In genomic region chr5:124240841-124241685, GRCm38 (mm10) we compare ENCODE assay signal across 8 mouse cellular contexts. TPM values are rescaled to one million over a fixed set of nuclear protein-coding genes. Genes with fewer than 3 reads are reported as not detected.
DNase-seq lines count a peak whose midpoint lies in the region; ATAC-seq and TF ChIP-seq lines count a peak whose summit lies in the region.

No protein-coding gene starts in this region.

- H3K27ac ChIP-seq in liver, postnatal 0 days (ENCODE audit: low read depth): peak overlapping the region; percentile 29; the same call in 1 of the 2 replicates
- H3K27ac ChIP-seq in forebrain, embryonic 15.5 days (replicated peaks): peak overlapping the region; percentile 41
- peak overlapping the region; percentile 31; the same call in 1 of the 2 replicates for H3K27ac ChIP-seq in kidney, postnatal 0 days

- 54% methylated on average over 22 of the region's 22 CpGs for WGBS in liver, postnatal 0 days (ENCODE audit: insufficient replicate concordance)
- 22% methylated on average over 22 of the region's 22 CpGs for WGBS in forebrain, embryonic 15.5 days
- WGBS in kidney, postnatal 0 days: 20% methylated on average over 22 of the region's 22 CpGs

- DNase-seq in liver, postnatal 0 days: no peak
- no peak for DNase-seq in liver
- peak; percentile 66 for DNase-seq in kidney, postnatal 0 days (ENCODE audit: low spot score)
- peak; percentile 46 for DNase-seq in retina, adult 2 months (ENCODE audit: low read depth, low spot score)
- DNase-seq in ovary, postnatal 10 days (ENCODE audit: low spot score): no peak
- no peak for DNase-seq in thymus, postnatal 36 days

- H3K36me3 ChIP-seq in liver, postnatal 0 days (replicated peaks; ENCODE audit: insufficient read depth, low read length): peaks cover 3% of the 10 kb centered on the region; the same call in 1 of the 2 replicates
- 0 out of 2 replicates have a peak, but pooled peaks cover 2% of the 10 kb centered on the region for H3K36me3 ChIP-seq in forebrain, embryonic 15.5 days
- 0 out of 2 replicates have a peak, but pooled peaks cover 5% of the 10 kb centered on the region for H3K36me3 ChIP-seq in kidney, postnatal 0 days (ENCODE audit: insufficient read depth, low read length)

- H3K27me3 ChIP-seq in liver, postnatal 0 days (ENCODE audit: insufficient read depth, low read length): no peaks in the 10 kb centered on the region
- no peaks in the 10 kb centered on the region for H3K27me3 ChIP-seq in forebrain, embryonic 15.5 days
- no peaks in the 10 kb centered on the region for H3K27me3 ChIP-seq in kidney, postnatal 0 days (ENCODE audit: insufficient read depth, low read length)

- no peak overlapping the region for H3K9ac ChIP-seq in liver, postnatal 0 days (replicated peaks)
- no peak overlapping the region for H3K9ac ChIP-seq in forebrain, embryonic 15.5 days (replicated peaks)
- H3K9ac ChIP-seq in kidney, postnatal 0 days (ENCODE audit: low read depth, low read length): no peak overlapping the region

- H3K4me3 ChIP-seq in liver, postnatal 0 days (ENCODE audit: low read depth, low read length): no peak overlapping the region
- no peak overlapping the region for H3K4me3 ChIP-seq in forebrain, embryonic 15.5 days
- no peak overlapping the region for H3K4me3 ChIP-seq in kidney, postnatal 0 days (replicated peaks; ENCODE audit: low read depth, low read length)

- H3K4me2 ChIP-seq in liver, postnatal 0 days (ENCODE audit: low read depth, low read length): no peak overlapping the region
- peak overlapping the region; percentile 13 for H3K4me2 ChIP-seq in forebrain, embryonic 15.5 days (replicated peaks)
- peak overlapping the region; percentile 25; the same call in 1 of the 2 replicates for H3K4me2 ChIP-seq in kidney, postnatal 0 days (ENCODE audit: low read length)

- no peak for TF ChIP-seq EP300 in liver, postnatal 0 days (IDR thresholded peaks at IDR 0.05; ENCODE audit: low read depth)

- H3K4me1 ChIP-seq in liver, postnatal 0 days (ENCODE audit: insufficient read depth): peaks cover 50% of the 10 kb centered on the region
- H3K4me1 ChIP-seq in forebrain, embryonic 15.5 days: peaks cover 20% of the 10 kb centered on the region
- H3K4me1 ChIP-seq in kidney, postnatal 0 days (replicated peaks; ENCODE audit: insufficient read depth, low read length): peaks cover 10% of the 10 kb centered on the region

- no peaks in the 10 kb centered on the region for H3K9me3 ChIP-seq in liver, postnatal 0 days (ENCODE audit: low read length)
- no peaks in the 10 kb centered on the region for H3K9me3 ChIP-seq in forebrain, embryonic 15.5 days
- H3K9me3 ChIP-seq in kidney, postnatal 0 days (replicated peaks; ENCODE audit: low read length): no peaks in the 10 kb centered on the region

- no peak for TF ChIP-seq CTCF in liver, postnatal 0 days (IDR thresholded peaks at IDR 0.05; ENCODE audit: low read depth)
- no peak for TF ChIP-seq CTCF in kidney, postnatal 0 days (IDR thresholded peaks at IDR 0.05; ENCODE audit: low read depth)

- ATAC-seq in liver, postnatal 0 days: peak; percentile 16; the same call in 1 of the 2 replicates
- ATAC-seq in forebrain, embryonic 15.5 days (replicated peaks): peak; percentile 57
- ATAC-seq in kidney, postnatal 0 days (replicated peaks; ENCODE audit: low FRiP score, low read depth): no peak
- no peak for ATAC-seq in monocyte, adult 5-6 weeks (replicated peaks; ENCODE audit: insufficient number of reproducible peaks, low FRiP score, low TSS enrichment, poor library complexity, severe bottlenecking)

RNA-seq across cellular contexts. Expression of gene Pitpnm2, which starts 8.5 kb away (rescaled TPM):
- polyA plus RNA-seq in liver, postnatal 0 days (2015; fragmentation: Nextera tagmentation; extraction: Ambion mirVana): 2.1 and 2.4 TPM in 2 replicates
- 10.9 and 11.4 TPM in 2 replicates for polyA plus RNA-seq in forebrain, embryonic 15.5 days (2015; fragmentation: Nextera tagmentation; extraction: Ambion mirVana)
- polyA plus RNA-seq in kidney, postnatal 0 days (2015; fragmentation: Nextera tagmentation; extraction: Ambion mirVana): 3.0 and 3.1 TPM in 2 replicates
- 1.1 to 2.8 TPM (median 1.3 TPM) in 3 replicates for total RNA-seq in monocyte, adult 5-6 weeks (2017)

Comparison
In these comparisons a context has a peak if more than half of its experiments do, and no peak if none do; other contexts are left out.
1. ATAC-seq: peak in liver, postnatal 0 days (single experiment) and forebrain, embryonic 15.5 days (single experiment); none in kidney, postnatal 0 days (single experiment) and monocyte, adult 5-6 weeks (single experiment).
2. DNase-seq: peak in kidney, postnatal 0 days (single experiment) and retina, adult 2 months (single experiment); none in liver, postnatal 0 days (single experiment), liver (single experiment), ovary, postnatal 10 days (single experiment) and thymus, postnatal 36 days (0 of 2).
3. Peak in every context shown above with its lines, with median percentiles within 50 percentile points of each other: H3K27ac ChIP-seq.